Mouse (Mus musculus) embryonic facial prominence, embryonic 10.5 days (tissue): ENCODE data around the gene Gm10985. TPM values are rescaled to one million over a fixed set of nuclear protein-coding genes. Genes with fewer than 3 reads are reported as not detected.

Source experiments
- DNase-seq: peaks from one replicate; pipeline ENCODE4 v3.0.0-alpha.2; 2017; ENCODE audit warnings: low spot score
- H3K27ac ChIP-seq: fragments of 300-500 bp; sonication (generic); replicated peaks from 2 replicates; pipeline ENCODE4 v1.5.1; 2016; ENCODE audit warnings: mild to moderate bottlenecking
- H3K27me3 ChIP-seq: fragments of 300-500 bp; sonication (generic); replicated peaks from 2 replicates; pipeline ENCODE4 v1.6.1; 2016; ENCODE audit warnings: low read depth, mild to moderate bottlenecking; ENCODE audit not compliant: poor library complexity, severe bottlenecking
- H3K36me3 ChIP-seq: fragments of 300-500 bp; sonication (generic); replicated peaks from 2 replicates; pipeline ENCODE4 v1.6.1; 2016; ENCODE audit warnings: mild to moderate bottlenecking, moderate library complexity
- H3K4me1 ChIP-seq: fragments of 300-500 bp; sonication (generic); 2 replicates; pipeline ENCODE4 v1.6.1; 2016
- H3K4me3 ChIP-seq: fragments of 300-500 bp; sonication (generic); 2 replicates; pipeline ENCODE4 v1.5.1; 2016; ENCODE audit warnings: mild to moderate bottlenecking, moderate library complexity
- H3K9me3 ChIP-seq: fragments of 300-500 bp; sonication (generic); 2 replicates; pipeline ENCODE4 v1.6.1; 2016; ENCODE audit warnings: mild to moderate bottlenecking
- WGBS: fragments of 180-500 bp; shearing (Covaris S2); methylation state at CpG from one replicate; pipeline ENCODE4 v1.1.7; 2016; 5-methylcytosine and 5-hydroxymethylcytosine counted together
- polyA plus RNA-seq: library from polyadenylated mRNA; unstranded; fragments of >200 nt; fragmentation: Nextera tagmentation; extraction: Ambion mirVana; gene quantifications from 2 replicates; pipeline ENCODE4 v1.2.1, GENCODE M21; 2016

The Gm10985 gene
- polyA plus RNA-seq, 1 experiment from 2014 or later, result not detected

- no peak for DNase-seq
- WGBS, result 8% methylated on average over 1 of the region's 1 CpGs
- H3K9me3 ChIP-seq, result no peaks in the 10 kb centered on the region
- H3K4me3 ChIP-seq, result no peak overlapping the region
- peaks cover 17% of the 10 kb centered on the region for H3K4me1 ChIP-seq
- H3K27me3 ChIP-seq, result no peaks in the 10 kb centered on the region
- H3K36me3 ChIP-seq, result no peaks in the 10 kb centered on the region
- H3K27ac ChIP-seq, result peak overlapping the region; percentile 72
These were observed 24.4 kb downstream of the Gm10985 start for GRCm38 (mm10) chr3:53869263-53869662.

- Histone ChIP-seq H3K36me3 (no peaks in the 10 kb centered on the region), H3K4me1 (peaks cover 17% of the 10 kb centered on the region), H3K4me3 (no peak overlapping the region), H3K27me3 (no peaks in the 10 kb centered on the region), H3K9me3 (no peaks in the 10 kb centered on the region), H3K27ac (no peak overlapping the region)
- no peak for DNase-seq
- WGBS, result 79% methylated on average over 6 of the region's 6 CpGs
These were observed 25.6 kb downstream of the Gm10985 start for GRCm38 (mm10) chr3:53870482-53870881.

GRCm38 (mm10) chr3:53871596-53871995 lies 26.7 kb downstream of the Gm10985 start:
- no peak for DNase-seq
- H3K4me1 ChIP-seq, result peaks cover 17% of the 10 kb centered on the region
- no peaks in the 10 kb centered on the region for H3K36me3 ChIP-seq
- H3K4me3 ChIP-seq, result no peak overlapping the region
- H3K9me3 ChIP-seq, result no peaks in the 10 kb centered on the region
- H3K27ac ChIP-seq, result no peak overlapping the region
- no peaks in the 10 kb centered on the region for H3K27me3 ChIP-seq
- WGBS, result 88% methylated on average over 1 of the region's 1 CpGs

GRCm38 (mm10) chr3:53890619-53891540 lies 46.0 kb downstream of the Gm10985 start:
- no peak overlapping the region for H3K4me3 ChIP-seq
- WGBS, result 93% methylated on average over 12 of the region's 12 CpGs
- H3K4me1 ChIP-seq, result no peaks in the 10 kb centered on the region
- peaks cover 4% of the 10 kb centered on the region; the same call in 1 of the 2 replicates for H3K9me3 ChIP-seq
- H3K27ac ChIP-seq, result no peak overlapping the region
- no peaks in the 10 kb centered on the region for H3K36me3 ChIP-seq
- DNase-seq, result no peak
- no peaks in the 10 kb centered on the region for H3K27me3 ChIP-seq

Other genes starting within 250 kb of the Gm10985 start
- 7.8 and 10.8 TPM in 2 replicates for gene Frem2, start 187.7 kb upstream of the Gm10985 start, polyA plus RNA-seq
- gene Ufm1, start 18.7 kb downstream of the Gm10985 start, polyA plus RNA-seq, result 97.1 and 100 TPM in 2 replicates